Mouse (Mus musculus): Measurements from ENCODE around the gene Tekt1.

Tekt1 gene

DNA sequence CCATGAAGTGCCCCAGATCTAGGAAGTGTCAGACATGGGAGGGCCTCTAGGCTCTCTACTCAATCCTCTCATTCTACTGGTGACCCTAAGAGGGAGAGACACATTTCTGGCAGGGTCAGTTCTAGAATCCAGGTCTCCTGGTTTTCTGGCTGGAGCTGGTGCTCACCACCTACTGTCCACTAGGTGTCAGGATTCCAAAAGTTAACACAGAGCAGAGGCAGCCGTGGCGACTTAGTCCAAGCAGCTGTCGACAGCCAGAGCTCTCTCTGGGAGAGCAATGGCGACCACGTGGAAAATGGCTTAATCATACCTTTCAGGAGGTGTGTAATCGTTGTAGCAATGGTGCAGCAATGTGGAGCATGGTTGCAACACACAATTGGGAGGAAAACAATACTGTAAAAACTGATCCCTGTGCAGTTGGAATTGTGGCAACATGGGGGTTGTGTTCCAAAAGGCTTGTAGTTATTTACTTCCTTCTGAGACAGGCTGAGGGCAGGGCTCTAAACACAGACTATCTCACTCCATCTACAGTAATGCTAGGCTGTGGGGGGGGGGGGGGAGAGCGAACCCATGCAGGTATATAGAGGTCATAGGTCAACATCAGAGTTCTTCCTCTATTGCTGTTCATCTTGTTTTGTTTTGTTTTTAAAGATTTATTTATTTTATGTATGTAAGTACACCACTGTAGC, 19.5 kb downstream of the Tekt1 start:
- peak; percentile 41 for DNase-seq (ENCODE audit: low spot score)

DNA sequence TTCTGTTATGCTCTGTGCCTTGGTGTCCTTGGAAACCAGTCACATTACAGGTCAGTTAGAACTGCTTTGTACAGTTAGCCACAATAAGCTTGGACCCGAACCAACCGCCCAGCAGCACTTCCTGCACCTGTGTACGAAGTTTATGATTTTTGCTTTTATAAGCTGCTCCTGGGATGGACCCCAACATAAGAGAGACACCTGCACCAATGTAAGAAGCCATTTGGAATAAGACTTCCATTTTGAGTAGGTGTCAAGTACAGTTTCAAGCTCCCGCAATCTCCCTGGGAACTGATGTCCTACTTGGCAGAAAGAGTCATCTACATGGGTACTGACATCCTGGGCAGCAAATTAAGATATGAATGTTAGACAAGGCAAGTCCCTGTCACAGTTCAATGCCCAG, 22.5 kb downstream of the Tekt1 start:
- DNase-seq (ENCODE audit: low spot score): no peak

DNA sequence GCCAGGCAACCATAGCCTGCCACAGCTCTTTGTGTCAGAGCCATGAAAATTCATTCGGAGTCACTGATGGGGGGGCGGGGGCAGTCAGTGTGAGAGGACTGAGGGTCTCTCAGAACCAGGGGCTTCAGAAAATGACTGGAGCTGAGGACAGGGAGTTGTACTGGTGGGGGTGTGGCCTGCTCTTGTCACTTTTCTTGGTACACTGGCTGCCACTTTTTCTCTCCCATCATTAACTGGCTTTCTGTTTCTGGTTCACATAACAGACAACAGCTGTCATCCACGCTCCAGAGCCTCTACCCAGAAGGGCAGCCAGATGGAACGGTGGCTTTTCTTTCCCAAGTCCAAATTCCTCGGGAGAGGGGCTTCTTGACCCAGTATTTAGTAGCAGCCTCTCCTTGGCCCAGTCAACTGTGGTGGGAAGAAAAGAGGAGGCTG, 23.8 kb downstream of the Tekt1 start:
- DNase-seq (ENCODE audit: low spot score): no peak

DNA sequence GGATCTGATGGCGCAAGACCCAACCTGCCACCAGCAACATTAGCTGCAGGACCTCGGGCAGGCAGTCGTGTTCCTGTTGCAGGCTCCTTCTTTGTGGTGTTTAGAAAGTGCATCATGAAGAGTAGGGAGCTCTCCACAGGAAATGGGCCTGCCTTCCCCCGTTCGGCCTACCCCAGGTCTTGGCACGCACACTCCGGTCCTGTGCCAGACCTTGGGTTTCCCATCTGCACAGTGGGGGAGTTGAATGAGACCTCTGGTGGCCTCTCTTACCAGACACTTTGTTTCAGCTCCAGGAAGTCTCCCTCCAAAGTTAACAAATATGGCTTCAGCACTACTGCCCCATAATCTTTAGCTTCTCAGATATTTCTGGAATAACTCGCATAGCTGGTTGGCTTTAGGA, 25.5 kb downstream of the Tekt1 start:
- no peak for DNase-seq (ENCODE audit: low spot score)

DNA sequence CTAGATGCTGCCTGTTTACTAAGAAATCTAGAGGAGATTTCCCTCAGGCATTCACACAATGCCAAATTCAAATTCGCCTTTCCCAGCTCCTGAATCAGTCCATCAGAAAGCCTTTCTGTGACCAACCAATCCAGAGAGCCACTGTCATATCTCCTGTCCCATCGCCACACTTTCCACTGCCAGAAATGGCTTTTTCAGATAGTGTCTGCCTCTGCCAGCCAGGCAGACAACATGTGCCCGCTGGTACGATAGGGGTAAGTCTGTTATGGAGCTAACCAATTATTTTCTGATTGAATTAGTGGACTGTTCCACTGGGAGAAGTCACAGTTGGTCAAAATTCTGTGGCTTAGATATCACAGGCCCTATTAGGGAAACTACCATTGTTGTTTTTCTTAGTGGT, 27.6 kb downstream of the Tekt1 start:
- no peak for DNase-seq (ENCODE audit: low spot score)

DNA sequence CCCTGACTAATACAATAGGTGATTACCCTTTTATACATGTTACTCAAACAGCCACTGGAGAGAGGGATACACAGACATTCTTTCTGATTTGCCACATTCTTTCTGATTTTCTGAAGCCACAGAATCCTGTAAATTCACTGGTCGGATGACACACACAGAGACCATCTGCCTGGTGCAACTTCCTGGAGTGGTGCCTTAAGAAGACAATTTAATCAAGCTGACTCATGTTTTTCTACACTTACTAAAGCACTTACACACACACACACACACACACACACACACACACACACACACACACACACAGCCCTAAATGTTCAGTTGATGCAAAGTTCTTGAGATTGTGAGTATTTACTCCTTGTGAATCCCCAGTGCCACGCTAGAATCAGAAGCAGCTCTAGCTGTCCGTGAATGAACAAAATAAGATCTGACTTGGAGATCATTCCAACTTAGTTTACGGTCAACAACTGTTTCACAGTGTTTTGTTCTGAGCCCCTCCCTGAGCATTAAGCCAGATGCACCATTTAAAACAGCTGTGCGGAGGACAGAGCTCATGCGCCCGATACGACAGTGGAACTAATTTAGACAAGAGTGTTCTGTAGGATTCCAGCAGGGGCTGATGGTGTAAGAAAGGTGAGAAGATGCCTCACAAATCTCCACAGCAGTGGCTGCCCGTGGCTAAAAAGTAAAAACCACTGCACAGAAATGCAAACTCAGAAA, 29.1 kb downstream of the Tekt1 start:
- no peak for DNase-seq (ENCODE audit: low spot score)

DNA sequence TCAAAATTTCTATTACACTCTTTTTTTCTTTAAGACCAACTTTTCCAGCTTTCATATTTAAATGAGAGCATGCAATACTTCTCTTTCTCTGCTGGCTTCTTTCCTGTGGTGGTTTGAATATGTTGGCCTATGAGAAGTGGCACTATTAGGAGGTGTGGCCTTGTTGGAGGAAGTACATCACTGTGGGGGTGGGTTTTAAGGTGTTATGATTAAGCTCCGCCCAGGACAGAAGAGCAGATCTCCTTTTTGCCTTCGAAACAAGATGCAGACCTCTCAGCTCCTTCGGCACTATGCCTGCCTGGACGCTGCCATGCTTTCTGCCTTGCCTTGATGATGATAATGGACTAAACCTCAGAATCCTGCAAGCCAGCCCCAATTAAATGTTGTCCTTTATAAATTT, 36.5 kb downstream of the Tekt1 start:
- DNase-seq (ENCODE audit: low spot score): no peak

DNA sequence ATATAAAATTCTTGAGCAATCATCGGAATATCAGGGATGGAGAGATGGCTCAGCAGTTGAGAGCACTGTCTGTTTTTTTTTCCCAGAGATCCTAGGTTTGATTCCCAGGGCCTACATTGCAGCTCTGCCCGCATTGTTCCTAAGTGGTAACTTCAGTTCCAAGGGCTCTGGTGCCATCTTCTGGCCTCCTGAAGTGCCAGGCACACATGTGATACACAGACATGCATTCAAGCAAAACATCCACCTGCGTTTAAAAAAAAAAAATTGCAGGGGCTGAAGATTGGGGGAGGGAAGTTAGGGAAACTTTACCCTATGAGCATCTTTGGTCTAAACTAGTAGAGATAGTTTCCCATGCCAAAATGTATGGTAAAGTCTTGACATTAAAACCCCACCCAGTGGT, 37.8 kb downstream of the Tekt1 start:
- DNase-seq (ENCODE audit: low spot score): no peak

DNA sequence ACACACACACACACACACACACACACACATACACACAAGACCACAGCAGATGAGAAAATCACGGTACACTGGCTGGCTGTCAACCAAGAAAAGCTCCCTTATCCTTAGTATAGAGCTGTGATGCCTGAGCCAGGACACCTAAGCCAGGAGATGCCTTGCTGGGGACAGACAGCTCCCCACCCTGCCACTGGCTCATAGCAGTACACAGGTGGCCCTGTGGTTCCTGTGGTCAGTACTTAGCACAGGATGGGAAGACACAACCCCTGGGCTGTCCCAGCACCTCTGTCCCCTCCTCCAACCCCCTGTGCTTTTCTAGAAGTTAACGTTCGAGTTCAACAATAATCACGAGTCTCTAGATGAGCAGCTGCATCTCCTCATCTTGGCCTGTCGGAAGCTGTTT, 44.2 kb downstream of the Tekt1 start:
- DNase-seq (ENCODE audit: low spot score): no peak

DNA sequence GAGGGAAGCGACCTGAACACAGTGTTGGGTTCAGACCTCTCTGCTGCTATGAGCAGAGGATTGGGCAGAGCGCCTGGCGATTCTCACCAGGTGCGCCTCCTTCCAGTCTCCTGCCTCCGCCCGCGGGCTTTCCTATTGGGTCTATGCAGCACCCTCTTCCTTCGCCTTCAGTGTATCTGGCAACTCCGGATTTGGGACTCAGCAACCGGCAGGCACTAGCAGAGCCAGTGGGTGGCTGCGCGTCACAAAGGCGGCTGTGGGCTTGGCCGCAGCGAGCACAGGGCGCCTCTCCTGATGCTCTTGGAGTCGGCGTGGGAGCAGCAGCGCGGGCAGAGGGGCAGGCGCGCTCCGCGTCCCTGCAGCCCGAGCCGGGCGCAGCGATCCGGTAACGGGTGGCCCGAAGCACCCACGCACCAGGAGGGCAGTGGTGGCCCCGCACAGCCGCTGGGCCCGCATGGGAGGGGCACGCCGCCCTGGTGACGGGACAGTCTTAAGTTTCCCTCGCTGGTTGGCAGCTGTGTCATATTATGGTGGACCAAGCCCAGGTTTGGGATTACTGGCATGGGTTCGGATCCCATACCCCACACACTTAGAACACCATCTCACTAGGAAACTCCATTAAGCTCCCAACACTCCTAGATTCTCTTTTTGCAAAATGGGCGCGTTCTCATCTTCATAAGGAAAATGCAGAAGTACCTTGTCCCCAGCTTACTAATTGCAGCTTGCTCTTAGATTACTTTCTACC, 47.9 kb downstream of the Tekt1 start, which contains the start of gene Fbxo39:
Gene Fbxo39 (plus strand): TSS at position 294 of the 745 bp plus-strand sequence.
- DNase-seq (ENCODE audit: low spot score): no peak

DNA sequence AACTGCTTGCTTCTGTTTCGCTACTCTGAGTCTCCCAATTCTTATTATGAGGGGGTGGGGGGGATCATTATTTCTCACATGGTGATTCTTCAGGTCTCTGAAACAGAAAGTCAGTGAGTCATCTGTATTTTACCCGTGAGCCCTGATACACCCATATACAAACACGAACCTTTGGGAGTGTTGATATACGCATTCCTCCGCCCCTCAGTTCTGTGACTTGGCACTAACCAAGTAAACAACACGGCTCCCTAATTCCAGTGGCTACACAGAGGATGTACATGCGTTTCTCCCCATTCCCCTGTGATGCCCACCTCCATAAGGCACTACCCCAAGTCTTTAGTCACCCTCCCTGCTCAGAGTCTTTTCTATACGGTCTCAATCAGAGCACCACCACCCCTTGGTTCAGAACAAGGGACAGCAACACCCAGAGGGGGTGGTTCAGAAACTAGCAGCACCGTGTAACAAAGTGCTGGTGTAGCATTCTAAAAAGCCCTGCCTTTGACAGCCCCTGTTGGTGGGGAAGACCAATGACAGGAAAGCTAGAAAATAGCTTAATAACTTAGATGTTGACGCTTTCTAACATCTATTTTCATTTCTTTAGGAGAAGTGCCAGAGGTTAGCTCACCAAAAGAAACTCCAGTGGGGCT, 50.8 kb downstream of the Tekt1 start:
- DNase-seq (ENCODE audit: low spot score): no peak

DNA sequence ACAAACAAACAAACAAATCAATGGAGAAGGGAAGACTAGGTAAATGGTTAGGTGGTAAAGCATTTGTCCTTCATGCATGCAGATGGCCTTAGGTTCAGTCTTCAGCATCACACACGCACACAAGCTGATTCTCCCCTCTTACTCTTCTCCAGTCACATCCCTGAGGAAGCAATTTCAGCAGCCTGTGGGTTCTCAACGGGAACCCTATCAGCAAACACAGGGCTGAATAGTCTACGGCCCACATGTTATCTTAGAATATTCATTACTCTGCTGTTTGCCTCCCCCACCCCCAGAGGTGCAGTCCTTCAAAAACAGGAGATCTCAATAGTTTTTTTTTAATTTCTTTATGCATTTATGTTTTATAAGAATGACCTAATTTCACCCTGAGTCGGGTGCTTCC, 51.8 kb downstream of the Tekt1 start:
- no peak for DNase-seq (ENCODE audit: low spot score)

DNA sequence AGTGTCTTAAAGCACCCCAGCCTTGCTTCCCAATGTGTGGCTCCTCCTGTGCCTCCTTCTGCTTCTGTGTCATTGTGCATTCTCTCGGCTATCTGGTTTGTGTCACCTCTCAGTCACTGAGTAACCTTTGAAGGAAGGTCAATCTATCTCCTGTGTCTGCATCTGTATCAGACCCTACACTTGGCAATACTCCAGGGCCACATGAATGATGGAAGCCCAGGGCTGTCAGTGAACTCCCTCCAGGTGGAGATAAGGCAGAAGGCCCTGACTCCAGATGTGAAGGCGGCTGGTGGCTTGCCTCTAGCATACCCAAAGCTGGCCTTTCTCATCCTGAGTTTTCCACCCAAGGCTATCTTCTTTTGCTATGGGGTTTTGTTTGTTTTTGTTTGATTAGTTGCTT, 53.3 kb downstream of the Tekt1 start:
- DNase-seq (ENCODE audit: low spot score): no peak

DNA sequence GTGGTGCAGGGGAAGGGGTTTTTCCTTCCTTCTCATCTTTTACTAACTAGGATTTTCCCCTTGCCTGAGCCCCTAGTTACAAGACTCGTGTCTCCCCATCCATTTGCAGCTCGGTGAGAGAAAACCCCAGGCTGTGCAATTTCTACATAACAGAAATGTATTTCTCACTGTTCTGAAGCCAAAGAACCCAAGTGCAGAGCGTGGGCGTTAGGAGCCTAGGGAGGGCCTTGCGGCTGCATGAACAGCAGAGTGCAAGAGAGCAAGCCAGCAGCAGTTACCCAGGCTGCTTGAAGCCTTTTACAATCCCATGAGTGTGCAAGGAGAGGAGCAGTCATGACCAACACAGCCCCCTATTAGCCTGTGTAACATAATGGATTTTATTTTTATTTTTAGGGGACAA, 54.8 kb downstream of the Tekt1 start:
- DNase-seq (ENCODE audit: low spot score): no peak

DNA sequence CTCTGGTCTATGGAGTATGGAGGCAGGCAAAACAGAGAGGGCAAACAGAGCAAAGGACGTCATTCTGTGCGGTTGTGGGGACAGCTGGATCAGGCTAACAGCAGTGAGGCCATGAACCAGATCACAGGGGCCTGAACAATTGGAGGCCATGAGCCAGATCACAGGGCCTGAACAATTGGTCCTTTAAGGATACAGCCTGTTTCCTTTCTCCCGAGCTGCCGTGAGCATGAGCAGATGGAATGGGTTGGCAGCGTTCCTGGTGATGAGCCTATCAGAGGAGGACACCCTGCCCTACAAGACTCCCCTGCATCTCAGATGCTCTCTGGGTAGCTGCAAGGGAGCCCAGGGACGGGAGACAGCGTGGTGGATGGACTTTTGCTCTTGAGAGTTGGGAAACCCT, 60.0 kb downstream of the Tekt1 start:
- peak; percentile 14 for DNase-seq (ENCODE audit: low spot score)

DNA sequence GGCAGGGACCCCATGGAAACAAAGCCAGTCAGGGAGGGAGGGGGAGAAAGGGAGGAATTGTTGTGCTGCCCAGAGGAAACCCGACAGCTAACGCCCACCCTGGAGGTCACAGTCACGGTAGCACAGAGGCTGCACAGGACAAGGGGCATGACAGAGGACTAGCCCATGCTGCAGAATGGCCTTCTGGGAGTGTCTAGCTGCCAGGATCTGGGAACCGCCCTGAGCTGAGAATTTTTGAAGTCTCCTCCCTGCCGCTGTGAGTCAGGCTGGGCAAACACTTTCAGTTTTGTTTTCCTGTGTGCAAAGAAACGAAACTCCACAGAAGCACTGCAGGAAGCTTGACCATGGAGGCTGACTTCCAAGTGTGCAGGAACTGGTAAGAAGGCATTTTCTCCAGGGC, 60.9 kb downstream of the Tekt1 start, which contains the start of gene Xaf1:
Gene Xaf1 (plus strand): TSS at position 296 of the 400 bp plus-strand sequence.
- DNase-seq (ENCODE audit: low spot score): peak; percentile 38

Data from urinary bladder, postnatal 25 days (tissue).